Mouse (Mus musculus) megakaryocyte, embryonic 14.5 days (primary cell): ENCODE measurements around the gene Mgam. TPM values are rescaled to one million over a fixed set of nuclear protein-coding genes. Genes with fewer than 3 reads are reported as not detected.
"Not testable (repeated sequence)": the region's sequence is repeated elsewhere in the genome, so short reads cannot be mapped to it uniquely, and the experiment has no call there.

Experiments
- H3K27me3 ChIP-seq: replicated peaks from 2 replicates; pipeline ENCODE3; 2012; ENCODE audit warnings: inconsistent platforms
- H3K36me3 ChIP-seq: replicated peaks from 2 replicates; pipeline ENCODE3; 2012; ENCODE audit warnings: low read length, inconsistent platforms, mixed read lengths
- H3K4me1 ChIP-seq: 2 replicates; pipeline ENCODE4 v1.6.1; 2012; ENCODE audit warnings: inconsistent platforms
- H3K4me3 ChIP-seq: replicated peaks from 2 replicates; pipeline ENCODE3; 2012; ENCODE audit warnings: moderate library complexity, mild to moderate bottlenecking, inconsistent platforms
- H3K9me3 ChIP-seq: 2 replicates; pipeline ENCODE4 v1.6.1; 2012; ENCODE audit warnings: inconsistent platforms
- FLI1 ChIP-seq: IDR thresholded peaks from 2 replicates; pipeline ENCODE4 v1.6.1; 2012; ENCODE audit warnings: low read length, inconsistent platforms, mixed read lengths
- GATA1 ChIP-seq: IDR thresholded peaks from 3 replicates; pipeline ENCODE4 v1.6.1; 2012; ENCODE audit warnings: mixed read lengths, low read length, inconsistent platforms, borderline replicate concordance
- polyA plus RNA-seq: library from polyadenylated mRNA; stranded (reverse); fragments of >175 nt; gene quantifications from 2 replicates; pipeline ENCODE4 v1.2.3, GENCODE M21; 2012; ENCODE audit warnings: low replicate concordance; ENCODE audit not compliant: insufficient read depth

Gene Mgam
- polyA plus RNA-seq: not detected in 2 replicates

DNA sequence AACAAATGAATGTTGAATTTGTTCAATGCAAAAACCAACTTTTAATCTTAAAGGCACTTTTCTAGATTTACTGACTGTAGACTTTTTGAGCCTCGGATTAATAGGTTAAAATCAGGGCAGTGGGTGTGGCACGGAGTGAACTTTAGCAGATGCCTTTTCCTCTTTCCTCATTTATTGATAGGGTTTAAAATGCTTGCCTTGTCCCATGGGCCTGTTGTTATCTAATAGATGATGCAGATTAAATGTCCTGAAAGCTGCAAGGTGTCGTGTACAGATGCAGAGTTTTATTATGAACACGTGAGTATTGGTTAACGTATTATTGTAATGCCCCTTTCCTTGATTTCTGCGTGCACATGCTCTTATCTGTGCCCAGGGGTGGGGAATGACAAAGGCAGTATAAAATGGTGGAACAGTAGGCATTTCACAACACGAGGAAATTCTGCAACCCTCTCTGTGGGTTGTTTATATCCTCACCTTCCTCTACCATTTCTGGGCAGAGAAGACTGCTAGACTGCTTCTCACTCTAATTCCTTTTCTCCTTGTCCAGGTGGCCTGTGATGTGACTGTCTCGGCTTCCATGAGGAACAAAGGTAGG is at the start of gene Mgam:
TSS of gene Mgam (plus strand) at position 426 of the 595 bp plus-strand sequence.
- Histone ChIP-seq H3K4me1 (no peaks in the 10 kb centered on the region), H3K9me3 (no peaks in the 10 kb centered on the region), H3K27me3 (no peaks in the 10 kb centered on the region), H3K4me3 (no peak within 1 kb of the TSS), H3K36me3 (no peaks in the 10 kb centered on the region)
- TF ChIP-seq FLI1 (no peak), GATA1 (no peak)

DNA sequence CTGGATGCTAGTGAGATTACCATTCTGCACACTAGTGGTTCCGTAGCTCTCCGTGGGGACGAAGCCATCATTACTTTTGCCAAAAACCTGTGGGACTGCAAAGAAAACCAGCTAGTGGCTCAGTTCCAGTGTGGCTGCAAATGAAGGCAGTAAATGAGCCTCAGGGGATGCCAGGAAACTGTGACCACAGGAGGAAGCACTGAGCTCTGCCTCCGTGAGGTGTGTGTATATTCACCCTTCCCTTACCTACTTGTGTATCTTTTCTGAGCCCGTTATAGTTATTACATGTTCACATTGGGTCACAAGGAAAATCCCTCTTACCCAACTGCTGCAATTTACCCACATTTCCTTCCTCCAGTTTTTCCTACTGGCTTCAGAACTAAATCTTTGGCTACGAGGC is 44.3 kb upstream of the Mgam start:
- Histone ChIP-seq H3K4me1 (no peaks in the 10 kb centered on the region; the same call in 1 of the 2 replicates), H3K9me3 (no peaks in the 10 kb centered on the region), H3K4me3 (no peak overlapping the region), H3K36me3 (no peaks in the 10 kb centered on the region), H3K27me3 (no peaks in the 10 kb centered on the region)
- no peak for TF ChIP-seq GATA1

DNA sequence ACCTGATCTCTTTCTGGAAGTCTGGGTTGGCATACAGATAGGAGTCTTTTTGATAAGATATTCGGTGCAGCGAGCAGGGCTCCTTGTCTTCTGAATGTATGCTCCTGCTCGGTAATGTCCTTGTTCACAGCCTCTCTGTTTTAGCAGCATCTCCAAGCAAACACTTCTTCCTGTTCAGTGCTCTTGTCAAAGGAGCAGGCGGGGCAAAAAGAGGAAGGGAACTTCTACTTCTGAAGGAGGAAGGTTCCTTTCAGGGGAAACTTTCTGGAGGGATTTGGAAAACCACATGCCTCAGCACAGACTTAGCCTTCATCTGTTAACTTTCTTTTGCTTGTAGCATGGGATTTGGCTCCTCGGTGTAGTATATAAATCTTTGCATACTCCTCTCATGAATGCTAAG is 43.0 kb upstream of the Mgam start, which contains the start of gene Clec5a:
TSS of gene Clec5a (minus strand) at position 177 of the 400 bp plus-strand sequence.
- Histone ChIP-seq H3K4me1 (no peaks in the 10 kb centered on the region; the same call in 1 of the 2 replicates), H3K4me3 (no peak within 1 kb of the TSS), H3K36me3 (no peaks in the 10 kb centered on the region), H3K27me3 (no peaks in the 10 kb centered on the region), H3K9me3 (no peaks in the 10 kb centered on the region)
- no peak for TF ChIP-seq FLI1
- TF ChIP-seq GATA1: no peak

DNA sequence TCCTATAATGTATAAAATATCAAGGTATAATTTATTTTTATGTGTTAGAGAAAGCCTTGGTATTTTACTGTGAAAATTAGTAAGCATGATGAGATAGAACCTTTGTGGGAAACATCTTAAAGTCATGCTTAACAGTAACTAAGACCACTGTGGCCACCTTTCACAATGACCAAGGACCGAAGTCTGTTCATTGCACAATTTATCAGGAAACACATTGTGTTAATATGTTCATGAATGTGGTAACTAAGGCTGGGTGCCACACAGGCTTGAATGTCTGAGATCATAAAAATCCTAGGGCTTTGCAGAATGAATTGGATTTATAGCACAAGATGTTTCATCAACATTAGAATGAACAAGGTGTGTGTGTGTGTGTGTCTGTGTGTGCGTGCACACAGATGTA is 40.3 kb upstream of the Mgam start:
- Histone ChIP-seq H3K36me3 (no peaks in the 10 kb centered on the region), H3K27me3 (no peaks in the 10 kb centered on the region), H3K4me1 (no peaks in the 10 kb centered on the region; the same call in 1 of the 2 replicates), H3K4me3 (no peak overlapping the region), H3K9me3 (no peaks in the 10 kb centered on the region)
- TF ChIP-seq FLI1 (no peak), GATA1 (no peak)

DNA sequence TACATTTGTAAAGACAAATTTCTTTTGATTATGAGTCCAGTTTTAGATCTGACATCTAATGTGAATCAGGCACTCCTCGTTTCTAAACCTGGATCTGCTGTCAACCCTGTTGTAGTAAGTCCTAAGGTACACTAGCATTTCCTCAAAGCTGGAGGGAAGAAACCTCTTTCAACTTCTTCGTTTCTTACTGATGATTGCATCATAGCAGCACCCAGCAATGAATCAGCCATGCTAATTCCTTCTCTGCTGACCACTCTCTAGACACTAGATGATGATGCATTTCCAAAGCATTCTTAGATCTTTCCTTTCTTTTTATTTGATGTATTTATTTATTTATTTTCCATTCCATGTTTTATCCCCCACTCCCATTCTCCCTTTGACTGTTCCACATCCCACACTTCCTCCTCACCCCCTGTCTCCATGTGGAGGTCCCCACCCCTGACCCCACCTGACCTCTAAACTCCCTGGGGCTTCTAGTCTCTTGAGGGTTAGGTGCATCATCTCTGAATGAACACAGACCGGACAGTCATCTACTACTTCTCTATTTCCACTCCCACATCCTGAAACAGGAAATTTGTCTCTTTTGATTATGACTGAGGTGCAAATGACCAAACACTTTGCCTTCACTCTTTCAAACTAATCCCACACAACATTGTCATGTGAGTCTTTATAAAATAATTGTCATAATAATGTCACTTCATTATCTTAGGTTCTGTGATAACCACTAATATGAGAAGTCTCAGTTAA is 33.7 kb upstream of the Mgam start:
- TF ChIP-seq FLI1: no peak
- no peak for TF ChIP-seq GATA1
- Histone ChIP-seq H3K4me1 (peaks cover 10% of the 10 kb centered on the region; the same call in 1 of the 2 replicates), H3K36me3 (no peaks in the 10 kb centered on the region), H3K27me3 (no peaks in the 10 kb centered on the region), H3K9me3 (no peaks in the 10 kb centered on the region), H3K4me3 (no peak overlapping the region)

DNA sequence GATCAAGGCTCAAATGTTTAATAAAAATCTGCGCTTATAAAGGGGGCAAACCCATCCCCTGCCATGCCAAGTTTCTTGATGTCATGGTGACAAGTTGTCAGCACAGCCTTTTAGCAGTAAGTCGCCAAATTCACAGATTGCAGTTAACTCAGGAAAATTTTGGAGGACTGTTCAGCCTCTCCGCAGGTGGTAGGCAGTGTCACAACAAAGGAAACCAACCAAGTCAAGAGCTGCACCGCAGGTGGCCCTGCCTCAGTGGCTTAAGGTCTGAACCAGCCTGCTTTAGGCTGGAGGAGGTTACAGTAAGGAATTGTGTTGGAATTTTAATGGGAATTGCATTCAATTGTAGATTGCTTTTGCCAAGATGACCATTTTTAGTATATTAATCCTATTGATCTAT is 30.1 kb upstream of the Mgam start:
- H3K4me3 ChIP-seq, H3K36me3 ChIP-seq, H3K27me3 ChIP-seq, H3K9me3 ChIP-seq: not testable (repeated sequence)
- H3K4me1 ChIP-seq: peaks cover 10% of the 10 kb centered on the region; the same call in 1 of the 2 replicates

DNA sequence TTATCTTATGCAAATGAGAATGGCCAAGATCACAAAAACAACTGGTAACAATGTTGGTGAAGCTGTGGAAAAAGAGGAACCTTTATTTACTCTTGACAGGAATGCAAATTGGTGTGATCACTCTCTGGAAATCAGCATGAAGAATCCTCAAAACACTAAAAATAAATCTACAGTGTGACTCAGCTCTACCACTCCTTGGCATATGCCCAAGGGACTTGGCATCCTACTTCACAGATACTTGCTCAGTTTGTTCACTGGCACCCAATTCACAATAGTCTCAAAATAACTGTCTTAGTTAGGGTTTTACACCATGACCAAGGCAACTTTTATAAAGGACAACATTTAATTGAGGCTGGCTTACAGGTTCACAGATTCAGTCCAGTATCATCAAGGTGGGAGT is 21.2 kb upstream of the Mgam start:
- Histone ChIP-seq H3K36me3 (no peaks in the 10 kb centered on the region), H3K4me3 (no peak overlapping the region), H3K27me3 (no peaks in the 10 kb centered on the region), H3K9me3 (no peaks in the 10 kb centered on the region), H3K4me1 (no peaks in the 10 kb centered on the region; the same call in 1 of the 2 replicates)
- TF ChIP-seq GATA1 (no peak), FLI1 (no peak)

DNA sequence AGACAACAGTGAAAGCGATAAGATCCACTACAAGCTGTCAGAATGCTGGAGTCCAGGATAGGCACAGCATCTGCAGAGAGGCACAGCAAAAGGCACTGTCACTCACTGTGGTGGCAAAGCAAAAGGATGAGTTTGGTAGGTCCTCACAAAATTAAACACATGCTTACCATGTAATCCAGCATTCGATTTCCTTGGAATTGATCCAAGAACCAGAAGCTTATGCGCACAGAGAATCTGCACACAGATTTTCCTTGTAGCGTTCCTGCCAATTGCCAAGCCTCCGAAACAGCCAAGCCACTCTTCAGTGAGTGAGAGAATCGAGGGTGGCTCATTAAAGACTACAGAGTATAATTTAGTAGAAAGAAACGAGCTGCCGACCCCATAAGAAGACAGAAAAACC is 18.4 kb upstream of the Mgam start:
- Histone ChIP-seq H3K9me3 (peaks cover 2% of the 10 kb centered on the region; the same call in 1 of the 2 replicates), H3K4me1 (no peaks in the 10 kb centered on the region; the same call in 1 of the 2 replicates), H3K36me3 (no peaks in the 10 kb centered on the region), H3K27me3 (peaks cover 3% of the 10 kb centered on the region), H3K4me3 (no peak overlapping the region)
- TF ChIP-seq FLI1 (no peak), GATA1 (no peak)

DNA sequence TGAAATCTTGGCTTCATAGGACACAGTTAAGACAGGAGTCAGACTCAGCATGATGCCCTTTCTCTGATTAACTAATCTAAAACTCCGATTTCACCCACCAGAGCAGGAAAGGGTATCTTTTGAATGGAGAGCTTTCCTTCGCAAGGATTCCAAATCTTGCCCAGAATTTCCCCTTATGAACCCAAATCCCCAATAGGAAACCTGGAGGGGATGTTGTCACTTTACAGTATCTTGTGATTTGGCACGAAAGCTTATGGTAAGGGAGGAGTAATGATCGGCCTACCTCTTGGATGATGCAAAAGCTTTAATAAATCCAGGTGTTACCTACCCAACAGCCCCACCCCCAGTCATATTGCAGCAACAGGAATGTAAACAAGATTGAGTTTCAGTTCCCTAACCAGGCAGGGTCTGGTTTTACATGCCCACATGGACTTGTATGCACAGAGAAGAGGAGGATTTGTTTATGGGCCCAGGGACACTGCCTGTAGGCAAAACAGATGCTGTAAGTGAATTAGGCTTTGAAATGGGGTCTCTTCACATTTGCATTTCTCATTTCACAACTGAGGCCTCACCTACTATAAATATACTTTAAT is 15.3 kb upstream of the Mgam start, which contains the start of gene Tas2r138:
TSS of gene Tas2r138 (minus strand) at position 51 of the 593 bp plus-strand sequence.
- peaks cover 3% of the 10 kb centered on the region for H3K27me3 ChIP-seq
- H3K9me3 ChIP-seq: peaks cover 2% of the 10 kb centered on the region; the same call in 1 of the 2 replicates
- TF ChIP-seq FLI1 (no peak), GATA1 (no peak)
- H3K4me1 ChIP-seq: no peaks in the 10 kb centered on the region
- H3K36me3 ChIP-seq: no peaks in the 10 kb centered on the region
- no peak within 1 kb of the TSS for H3K4me3 ChIP-seq

DNA sequence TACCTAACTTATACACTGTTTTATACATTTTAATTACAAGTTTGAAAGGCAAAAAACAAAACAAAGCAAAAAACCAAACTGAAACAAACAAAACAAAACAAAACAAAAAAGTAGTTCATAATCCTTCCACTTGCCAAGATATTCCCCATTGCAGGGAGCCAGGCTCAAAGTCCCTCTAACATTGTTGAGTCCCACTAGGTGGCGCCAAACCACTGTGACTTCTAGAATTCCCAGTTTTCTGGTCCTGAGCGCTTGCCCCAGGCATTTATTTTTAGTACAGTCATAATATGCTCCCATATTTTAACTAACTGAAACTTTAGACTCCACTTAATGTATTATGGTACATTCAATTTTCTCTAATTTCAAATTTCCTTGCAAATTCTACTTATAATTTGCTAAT is 10.7 kb upstream of the Mgam start:
- Histone ChIP-seq H3K27me3 (peaks cover 1% of the 10 kb centered on the region), H3K4me3 (no peak overlapping the region), H3K9me3 (peaks cover 2% of the 10 kb centered on the region; the same call in 1 of the 2 replicates), H3K36me3 (no peaks in the 10 kb centered on the region), H3K4me1 (no peaks in the 10 kb centered on the region)
- no peak for TF ChIP-seq GATA1
- TF ChIP-seq FLI1: no peak
